Mouse (Mus musculus) embryo, embryonic 9.5 days (tissue): ENCODE measurements around the gene Cant1.
A peak's percentile ranks its signal among the peaks of the same experiment; 100 is the strongest.
"Not testable (repeated sequence)": the region's sequence is repeated elsewhere in the genome, so short reads cannot be mapped to it uniquely, and the experiment has no call there.

Experiments
- DNase-seq: peaks from one replicate; pipeline ENCODE4 v3.0.0-alpha.2; 2017; ENCODE audit errors: extremely low spot score

Cant1 gene

DNA sequence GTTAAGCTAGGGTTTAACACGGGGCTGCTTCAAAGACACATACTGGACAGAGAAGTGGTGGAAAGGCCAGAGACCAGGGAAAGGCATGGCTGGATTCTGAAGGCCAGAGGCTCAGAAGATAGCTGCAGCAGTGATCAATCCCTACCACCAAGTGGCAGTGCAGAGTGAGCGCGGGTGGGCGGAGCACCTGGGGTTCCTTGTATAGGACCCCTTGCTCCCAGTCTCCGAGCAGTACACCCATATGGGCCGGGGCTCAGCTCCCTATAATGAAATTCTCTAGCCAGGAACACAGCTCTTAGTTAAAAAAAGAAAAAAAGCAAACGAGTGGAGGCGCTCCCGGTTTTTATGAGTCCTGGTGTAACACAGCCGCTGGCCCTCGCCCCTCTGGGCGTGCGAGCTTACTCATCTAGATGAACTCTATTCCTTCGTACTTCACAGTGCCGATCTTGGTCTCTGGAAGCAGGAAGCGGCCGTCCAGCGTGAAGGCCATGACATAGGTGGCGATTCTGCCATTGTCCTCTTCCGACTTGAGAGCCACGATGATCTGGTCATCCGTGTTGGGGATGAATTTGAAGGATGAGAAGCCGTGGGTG is 11.5 kb downstream of the Cant1 start:
- no peak for DNase-seq

DNA sequence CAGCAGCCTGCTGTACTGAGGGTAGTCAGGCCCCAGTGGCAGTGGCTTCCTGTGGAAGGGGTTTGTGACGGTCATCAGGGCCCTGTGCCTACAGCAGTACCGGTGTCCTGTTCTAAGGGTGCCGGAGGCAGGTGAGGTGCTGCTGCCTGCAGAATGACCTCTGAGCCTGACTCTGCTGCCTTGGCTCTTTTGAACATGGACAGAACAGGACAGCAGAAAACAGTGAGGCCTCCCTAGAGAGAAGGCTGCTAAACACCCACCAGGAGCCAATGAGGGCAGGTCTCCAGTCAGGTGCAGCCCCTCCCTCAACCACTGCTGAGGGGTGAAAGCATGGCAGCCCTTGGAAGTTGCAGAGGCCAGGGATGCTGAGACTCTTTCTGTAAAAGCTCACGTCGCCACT is 12.4 kb downstream of the Cant1 start:
- DNase-seq: no peak

DNA sequence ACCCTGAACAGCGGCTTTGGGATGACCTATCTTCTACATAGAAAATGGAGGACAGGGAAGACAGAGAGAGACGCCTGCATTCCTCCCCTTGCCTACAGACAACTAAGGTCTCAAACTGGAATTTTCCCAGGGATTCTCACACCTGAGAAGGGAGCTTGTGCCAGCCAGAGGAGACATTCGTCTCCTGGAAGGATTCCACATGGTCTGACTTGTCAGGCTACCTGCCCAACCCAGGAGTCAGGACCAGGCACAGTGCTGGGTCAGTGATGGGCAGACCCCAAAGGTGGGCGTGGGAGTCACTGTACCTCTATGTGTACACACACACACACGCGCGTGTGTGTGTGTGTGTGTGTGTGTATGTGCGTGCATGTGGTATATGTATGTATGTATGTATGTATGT is 13.6 kb downstream of the Cant1 start:
- no peak for DNase-seq

DNA sequence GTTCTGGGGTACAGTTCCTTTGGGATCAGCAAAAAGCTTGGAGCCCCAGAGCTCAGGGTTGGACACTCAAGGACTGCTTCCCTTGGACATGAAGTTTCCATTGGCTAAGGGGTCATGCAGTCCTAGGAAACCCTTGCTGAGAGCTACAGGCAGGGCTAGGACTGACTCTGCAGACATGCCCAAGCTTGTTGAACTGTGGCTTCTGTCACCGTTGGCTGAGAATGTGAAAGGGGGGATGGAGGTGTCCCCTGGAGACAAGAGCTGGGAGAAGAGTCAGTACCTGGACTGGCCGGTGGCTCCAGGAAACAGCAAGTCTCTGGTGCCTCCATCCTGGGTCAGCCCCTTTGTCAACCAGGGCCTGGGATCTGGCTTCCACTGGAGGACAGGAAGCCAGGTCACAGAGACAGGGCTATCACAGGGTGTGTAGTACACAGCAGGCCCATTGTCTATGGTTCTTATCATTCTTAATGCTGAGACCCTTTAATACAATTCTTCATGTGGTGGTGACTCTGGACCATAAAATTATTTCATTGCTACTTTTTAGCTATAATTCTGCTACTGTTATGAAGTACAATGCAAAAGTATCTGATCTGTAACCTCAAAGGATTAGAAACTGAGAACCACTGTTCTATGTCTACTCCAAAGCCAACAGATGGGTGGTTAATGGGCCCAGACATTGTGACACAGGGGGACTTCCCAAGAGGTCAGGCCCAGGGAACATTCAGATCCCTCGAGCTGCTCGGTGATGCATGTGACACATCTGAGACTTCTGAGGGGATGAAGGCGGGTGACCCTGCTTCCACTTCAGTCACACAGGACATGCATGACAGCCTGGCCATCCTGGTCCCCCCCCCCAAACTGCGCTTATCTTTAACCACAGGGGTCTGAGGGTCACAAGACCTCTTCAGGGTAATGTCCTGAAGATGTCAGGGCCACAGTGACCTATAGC is 14.7 kb downstream of the Cant1 start:
- DNase-seq: no peak

DNA sequence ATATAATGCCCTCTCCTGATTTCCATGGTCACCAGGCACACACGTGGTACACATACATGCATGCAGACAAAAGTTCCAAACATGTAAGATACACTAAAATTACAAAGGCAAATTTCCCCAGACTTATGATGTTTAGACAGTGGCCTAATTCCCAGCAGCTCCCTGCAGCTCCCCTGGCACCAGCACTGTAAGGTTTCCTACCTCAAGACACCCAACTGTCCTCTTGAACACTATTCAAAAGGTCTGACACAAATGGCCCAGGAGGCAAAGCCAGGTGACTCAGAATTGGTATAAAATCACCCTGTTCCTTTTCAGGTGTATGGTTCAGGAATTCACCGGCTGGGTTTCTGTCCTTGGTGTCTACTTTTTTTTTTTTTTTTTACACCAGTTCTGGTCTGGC is 15.7 kb downstream of the Cant1 start:
- no peak for DNase-seq

DNA sequence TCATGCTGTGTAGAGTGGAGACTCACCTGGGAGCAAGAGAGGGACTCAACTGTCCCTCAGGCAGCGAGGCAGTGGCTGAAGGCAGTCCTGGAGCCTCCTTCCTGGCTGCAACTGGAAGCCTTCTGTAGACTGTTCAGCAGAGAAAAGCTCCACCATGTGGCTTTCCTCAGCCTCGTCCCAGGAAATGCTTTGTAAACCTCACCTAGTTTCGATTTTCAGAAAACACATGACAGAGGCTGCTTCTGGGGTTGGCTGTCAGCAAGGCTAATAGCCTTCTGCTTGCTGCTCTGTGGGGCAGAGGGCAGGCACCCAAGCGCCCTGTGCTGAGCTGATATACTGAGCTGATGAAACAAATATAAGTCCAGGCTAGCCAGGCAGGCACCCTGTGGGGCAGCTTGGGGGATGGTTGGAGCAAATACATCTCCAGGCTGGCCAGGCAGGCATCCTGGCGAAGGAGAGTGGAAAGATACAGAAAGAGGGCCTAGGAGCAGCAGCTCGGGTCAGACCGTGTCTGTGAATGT is 17.1 kb downstream of the Cant1 start, which contains the start of gene Lgals3bp:
Gene Lgals3bp, minus strand, starts transcription at position 333 of the 521 bp plus-strand sequence.
- no peak for DNase-seq

DNA sequence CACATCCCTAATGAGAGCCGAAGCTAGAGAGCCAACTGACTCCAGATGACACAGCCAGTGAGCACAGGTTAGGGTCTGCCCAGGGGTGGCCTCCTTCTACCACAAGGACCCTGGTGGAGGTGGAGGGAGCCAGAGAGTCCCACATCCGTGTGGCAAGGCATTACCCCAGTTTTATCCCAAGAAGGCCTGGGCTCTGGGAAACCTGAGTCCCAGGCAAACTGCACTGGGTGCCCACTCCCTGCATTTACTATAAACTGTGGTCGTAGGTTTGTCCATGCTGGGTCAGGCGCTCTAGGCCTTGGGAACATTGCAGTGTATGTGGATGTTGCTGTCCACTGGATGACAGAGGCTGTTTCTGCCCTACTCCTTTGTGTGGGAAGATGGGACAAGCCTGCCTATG is 17.7 kb downstream of the Cant1 start:
- DNase-seq: no peak

DNA sequence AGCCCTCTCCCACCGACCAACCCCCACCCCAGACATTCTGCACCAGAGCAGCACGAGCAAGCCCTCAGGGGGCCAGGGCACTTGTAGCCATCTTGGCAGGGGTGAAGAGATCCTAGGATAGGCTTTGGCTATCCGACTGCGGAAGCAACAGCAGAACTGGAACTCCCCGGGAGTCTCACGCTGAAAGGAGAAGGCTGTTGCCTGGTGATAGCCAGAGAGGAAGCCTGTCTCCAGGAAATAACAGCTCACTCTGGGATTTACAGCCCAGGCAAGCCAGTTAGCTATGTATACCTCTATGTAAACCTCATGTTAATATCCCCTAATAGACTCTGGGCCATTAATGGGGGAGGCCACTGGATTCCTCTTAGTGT is 18.3 kb downstream of the Cant1 start:
- no peak for DNase-seq

DNA sequence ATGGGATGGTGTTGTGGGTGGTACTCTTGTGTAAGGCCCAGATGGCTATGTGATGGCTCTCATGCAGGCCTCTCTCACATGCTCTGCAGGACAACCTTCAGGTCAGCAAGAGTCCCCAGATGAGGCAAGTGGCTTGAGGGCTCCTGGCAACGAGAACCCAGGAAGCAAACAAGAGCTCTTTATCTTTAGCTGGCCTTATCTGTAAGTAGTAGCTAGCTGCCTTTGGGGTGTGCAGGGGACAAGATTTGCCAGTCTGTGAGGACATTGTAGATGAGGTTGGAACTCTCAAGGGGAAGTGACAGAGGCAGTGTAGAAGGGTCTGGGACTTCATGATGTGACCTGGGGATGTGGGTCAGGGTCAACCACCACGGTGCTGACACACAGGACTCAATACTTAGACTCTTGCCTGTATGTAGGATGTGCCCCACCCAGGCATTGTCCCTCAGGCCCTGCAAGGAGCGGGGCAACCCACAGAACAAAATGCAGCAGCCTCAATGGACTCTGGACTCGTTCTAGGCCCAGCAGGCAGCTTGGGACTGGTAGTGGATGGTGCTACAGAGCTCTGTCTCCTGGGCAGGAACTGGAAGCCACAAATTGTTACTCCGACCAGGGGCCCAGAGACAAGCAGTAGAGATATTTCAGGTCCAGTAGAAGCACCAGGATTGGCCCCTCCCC is 18.9 kb downstream of the Cant1 start:
- DNase-seq: no peak

DNA sequence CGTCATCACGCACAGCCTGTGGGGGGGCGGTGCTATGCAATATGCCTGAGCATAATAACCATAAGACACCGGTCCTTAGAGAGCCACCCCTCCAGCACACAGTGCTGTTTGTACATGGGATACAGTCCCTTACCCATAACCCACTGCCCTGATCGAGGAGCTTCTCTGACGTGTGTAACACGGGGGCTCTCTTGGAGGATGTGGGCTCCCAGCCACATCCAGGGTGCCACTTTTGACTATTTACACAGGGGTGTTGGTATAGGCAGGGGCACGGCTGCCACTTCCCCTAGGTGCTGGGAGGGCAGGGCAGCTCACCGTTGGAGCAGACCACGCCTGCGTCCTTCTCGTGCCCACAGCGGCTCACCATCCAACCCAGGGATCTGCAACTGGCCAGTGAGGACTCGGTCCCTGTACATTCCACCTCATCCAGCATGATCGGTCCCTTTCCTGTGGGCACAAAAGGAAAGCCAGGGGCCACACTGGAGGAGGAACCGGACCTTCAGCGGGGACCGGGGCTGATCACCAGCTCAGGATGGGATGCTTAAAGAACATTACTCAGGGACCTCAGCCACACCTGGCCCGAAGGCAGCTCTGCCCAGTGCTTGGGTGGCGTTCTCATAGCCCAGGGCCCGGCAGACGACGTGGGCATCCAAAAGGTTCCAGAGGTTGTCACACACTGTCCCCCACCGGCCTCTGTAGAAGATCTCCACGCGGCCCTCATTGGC is 20.9 kb downstream of the Cant1 start:
- no peak for DNase-seq

DNA sequence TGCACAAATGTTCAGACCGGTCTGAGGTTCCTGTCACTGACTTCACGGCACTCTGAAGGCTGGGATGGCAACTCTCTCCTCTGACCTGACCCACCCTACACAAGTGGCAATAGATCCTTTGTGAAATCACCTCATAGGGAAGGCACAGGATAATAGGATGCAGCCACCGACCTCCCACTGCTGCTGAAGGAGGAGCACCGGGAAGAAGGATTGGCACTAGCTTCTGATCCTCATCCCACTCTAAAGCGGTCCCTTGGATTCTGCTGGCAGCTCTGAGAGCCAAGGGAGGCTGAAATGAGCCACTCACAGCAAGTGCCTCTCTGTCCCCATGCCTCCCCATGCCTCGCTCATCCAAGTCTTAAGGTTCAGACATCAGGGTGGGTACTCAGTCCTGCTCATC is 24.3 kb downstream of the Cant1 start:
- DNase-seq: no peak

DNA sequence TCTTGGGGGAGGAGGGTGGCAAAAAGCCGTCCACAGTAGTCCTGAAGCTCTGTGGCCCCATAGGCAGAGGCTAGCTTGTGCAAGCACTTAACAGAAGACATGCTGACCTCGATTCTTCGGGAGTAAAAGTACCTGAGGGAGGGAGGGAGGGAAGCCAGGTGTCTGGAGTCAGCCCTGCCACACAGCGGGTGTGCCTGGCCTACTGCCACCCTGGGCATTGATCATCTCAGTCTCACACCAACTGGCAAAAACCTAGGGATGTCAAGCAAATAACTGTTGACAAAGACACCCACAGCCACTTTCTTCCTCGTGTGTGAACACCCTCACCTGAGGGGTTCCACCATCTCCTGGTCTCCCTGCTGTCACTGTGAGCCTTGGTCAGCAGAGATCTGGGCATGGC is 24.9 kb downstream of the Cant1 start:
- DNase-seq: no peak

DNA sequence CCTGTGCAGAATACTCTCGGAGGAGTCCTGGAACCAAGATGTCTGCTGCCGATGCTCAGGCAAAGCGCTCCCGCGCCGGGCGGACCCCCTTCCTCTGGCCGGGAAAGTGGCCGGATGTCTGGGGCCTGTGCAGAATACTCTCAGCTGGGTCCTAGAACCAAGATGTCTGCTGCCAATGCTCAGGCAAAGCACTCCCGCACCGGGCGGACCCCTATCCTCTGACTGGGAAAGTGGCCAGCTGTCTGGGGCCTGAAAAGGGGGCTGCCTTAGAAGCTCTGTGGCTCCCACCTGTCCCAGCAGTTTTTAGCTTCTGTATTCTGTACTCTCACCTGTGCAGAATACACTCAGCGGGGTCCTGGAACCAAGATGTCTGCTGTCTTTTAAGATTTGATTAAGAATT is 31.1 kb downstream of the Cant1 start:
- DNase-seq: not testable (repeated sequence)

DNA sequence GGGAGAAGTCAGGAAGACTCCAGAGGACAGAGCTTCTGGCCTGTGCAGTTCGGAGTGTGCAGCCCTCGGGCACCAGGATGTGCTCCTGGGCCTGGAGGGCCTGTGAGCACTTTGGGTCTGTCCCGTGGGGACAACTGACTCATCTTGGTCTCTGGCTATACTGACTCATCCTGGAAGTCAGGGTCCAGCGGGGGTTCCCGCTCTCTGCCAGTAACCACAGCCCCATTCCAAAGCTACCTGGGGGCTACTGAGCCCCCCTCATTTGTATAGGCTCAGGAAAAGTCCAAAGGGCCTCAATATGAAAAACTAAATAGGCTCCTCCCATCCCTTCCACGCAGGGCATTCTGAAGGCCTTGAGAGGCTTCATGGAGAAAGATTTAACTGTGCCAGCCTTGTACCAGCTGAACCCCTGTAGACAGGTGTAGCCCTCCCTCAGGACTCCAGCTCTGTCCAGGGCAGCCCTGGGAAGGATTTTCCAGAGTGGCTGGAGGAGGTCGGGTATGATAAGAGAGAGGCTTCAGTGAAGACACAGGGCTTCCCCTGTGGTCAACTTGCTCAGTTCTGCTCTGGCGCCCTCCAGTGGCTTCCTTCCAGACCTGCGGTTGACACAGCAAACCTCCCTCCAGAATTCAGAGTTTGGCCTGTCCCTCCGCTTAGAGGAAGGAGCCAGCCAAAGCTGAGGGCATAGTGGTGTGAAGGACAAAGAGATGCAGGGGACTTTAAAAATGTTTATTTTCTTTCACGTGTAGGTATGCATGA is 39.5 kb downstream of the Cant1 start:
- peak; percentile 82 for DNase-seq

DNA sequence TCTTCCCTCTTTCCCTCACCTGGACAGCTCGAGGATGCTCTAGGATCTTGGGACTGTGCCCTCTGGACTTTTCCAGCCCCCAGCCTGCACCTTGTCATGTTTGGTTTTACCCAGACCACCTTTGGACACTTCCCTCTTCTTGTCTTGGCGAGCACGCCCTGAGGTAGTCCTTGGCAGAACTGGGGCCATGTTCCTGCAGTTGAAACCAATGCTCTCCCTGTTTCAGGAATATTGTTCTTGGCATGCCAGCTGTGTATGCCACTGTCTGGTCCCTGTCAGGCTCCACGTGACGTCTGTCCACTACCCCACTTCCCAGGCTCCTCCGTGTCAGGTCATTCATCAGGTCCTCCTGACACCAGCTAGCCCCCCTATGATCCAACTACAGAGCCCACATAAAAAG is 40.2 kb downstream of the Cant1 start:
- DNase-seq: no peak

DNA sequence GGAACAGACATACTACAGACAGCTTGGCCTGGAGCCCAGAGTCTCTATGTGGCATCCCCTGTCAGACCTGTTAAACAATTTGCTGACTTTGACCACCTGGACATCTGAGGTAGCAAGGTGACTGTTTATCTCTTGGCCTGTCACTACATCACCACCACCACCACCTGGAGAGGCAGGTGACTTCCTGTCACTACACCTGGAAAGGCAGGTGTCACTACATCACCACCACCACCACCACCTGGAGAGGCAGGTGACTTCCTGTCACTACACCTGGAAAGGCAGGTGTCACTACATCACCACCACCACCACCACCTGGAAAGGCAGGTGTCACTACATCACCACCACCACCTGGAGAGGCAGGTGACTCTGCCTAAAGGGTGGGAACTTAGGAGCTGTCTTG is 42.6 kb downstream of the Cant1 start:
- DNase-seq: not testable (repeated sequence)

DNA sequence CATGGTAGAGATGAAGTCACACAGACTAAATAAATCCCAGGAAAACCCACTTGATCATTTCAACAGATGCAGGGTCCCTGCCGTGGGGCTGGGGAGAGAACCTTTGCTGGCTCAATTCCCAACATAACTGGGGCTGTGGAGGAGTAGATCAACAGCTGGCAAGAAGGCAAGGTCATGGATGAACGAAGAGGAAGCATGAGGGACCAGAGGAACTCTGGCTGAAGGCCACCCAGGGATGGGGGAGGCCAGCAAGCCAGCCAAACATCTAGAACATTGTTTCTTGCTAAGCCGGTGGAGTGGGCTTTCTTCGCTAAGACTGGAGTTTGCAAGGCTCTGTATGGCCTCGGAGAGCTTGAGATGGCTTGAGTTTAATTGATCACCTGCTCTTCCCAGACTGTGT is 43.0 kb downstream of the Cant1 start:
- DNase-seq: no peak

DNA sequence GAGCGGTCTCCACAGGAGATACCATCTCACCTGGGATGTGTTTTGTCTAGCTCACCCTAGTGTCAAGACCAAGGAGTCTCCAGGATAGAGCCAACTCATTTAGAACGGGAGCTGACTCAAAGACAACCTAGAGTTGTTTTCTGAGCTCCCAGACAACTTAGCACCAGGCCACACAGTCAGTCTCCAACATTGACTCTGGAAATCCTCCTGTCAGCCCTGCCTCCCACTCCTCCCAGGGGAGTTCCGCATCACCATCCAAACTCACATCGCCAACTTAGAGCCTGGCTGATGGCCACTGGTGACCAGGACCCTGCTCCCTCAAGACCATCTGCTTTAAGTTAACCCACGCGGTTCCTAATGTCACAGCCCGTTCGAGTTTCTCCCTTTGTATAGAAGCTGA is 43.4 kb downstream of the Cant1 start:
- no peak for DNase-seq

DNA sequence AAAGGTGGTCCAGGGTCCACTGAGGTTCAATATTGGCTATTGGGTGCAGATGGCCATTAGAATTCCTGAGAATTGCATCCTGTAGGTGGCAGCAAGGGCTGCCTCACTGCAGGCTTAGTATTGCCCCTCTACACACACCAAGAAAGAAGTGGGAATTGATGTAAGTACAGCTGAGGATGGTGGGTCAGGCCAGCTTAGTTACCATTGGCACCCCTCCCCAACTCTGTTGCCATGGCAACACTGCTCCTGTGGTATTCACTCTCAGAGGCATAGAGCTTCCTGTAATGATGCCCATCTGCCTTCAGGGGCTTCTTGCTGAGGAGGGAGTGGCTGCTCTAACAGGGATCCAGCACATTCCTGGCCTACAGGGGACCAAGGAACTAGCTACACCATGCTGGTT is 43.9 kb downstream of the Cant1 start:
- DNase-seq: no peak

DNA sequence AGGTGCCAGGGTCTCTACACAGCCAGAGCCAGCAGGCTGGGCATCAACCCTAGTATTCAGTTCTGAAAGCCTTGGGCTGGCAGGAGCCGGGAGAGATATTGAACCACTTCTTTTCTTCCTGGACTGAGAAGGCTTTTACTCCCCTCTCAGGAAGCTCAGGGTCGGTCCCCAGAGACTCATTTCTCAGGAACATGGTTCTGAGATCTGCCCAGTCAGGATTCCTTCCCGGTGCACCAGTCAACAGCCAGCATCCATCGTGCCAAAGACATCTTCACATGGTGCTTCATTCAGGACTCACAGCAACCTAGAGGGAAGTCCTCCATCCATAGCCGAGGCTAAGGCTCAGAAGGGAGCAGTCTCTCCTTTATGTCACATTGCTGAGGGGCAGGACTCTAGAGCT is 44.4 kb downstream of the Cant1 start:
- DNase-seq: no peak

DNA sequence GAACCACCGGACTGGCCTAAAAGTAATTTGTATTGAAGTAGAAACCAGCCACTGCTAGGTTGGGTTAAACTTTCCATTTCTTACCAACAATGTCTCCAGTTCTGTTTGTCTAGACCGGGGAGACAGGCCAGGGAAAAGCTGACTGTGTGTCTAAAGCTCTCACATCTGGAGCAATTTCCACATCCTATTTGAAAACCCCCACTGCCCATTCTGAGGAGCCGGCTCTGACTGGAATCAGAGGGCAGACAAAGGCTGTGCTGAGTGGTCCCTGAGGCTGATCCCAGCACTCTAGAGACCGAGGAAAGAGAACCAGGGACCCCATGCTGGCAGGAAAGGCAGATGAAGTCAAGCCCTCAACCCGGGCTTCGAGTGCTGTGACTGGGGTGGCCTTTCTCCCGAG is 46.2 kb downstream of the Cant1 start:
- DNase-seq: no peak
